In the genomic region with DNA sequence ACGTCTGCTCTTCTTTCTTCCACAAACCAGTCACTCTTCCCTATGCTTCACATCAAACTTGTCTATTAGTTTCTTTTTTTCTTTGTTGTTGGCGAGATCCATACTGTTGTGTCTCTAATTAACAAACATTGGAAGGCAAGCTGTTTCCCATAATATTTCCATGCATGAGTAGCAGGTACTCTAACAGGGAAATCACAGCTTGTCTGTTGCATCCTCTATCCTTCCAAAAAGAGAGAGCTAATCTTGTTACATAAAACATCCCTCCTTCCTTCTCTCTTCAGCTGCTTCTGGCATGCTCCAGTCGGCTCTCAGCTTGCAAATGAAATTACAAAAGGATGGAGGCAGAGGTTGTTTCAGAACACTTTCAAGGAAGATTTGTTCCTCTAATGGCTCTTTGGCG, we compare ENCODE assay signal across 27 mouse cellular contexts.
A peak's percentile ranks its signal among the peaks of the same experiment; 100 is the strongest.
DNase-seq lines count a peak whose midpoint lies in the region; ATAC-seq and TF ChIP-seq lines count a peak whose summit lies in the region.
"Had no signal": no experiment of that assay in that cellular context is flagged by ENCODE, and none has a peak within 500 bp of the region (broad histone marks: within the 10 kb centered on the region; RNA-seq: fewer than 3 reads in every experiment).

No protein-coding gene starts in this region.

- DNase-seq in hindbrain, postnatal 0 days (ENCODE audit: low spot score), result peak; percentile 13
- DNase-seq in hindbrain, embryonic 11.5 days (ENCODE audit: low spot score), result no peak
- peak; percentile 12 for DNase-seq in brain, embryonic 18.5 days (ENCODE audit: low read depth, low spot score)
- no peak for DNase-seq in layer of hippocampus, adult 8-10 months (ENCODE audit: low spot score in 2 of 2)
- DNase-seq: adrenal gland, postnatal 14 days; cerebellum, postnatal 10 days; gastrocnemius, postnatal 14 days; kidney, adult 8-10 months; kidney, postnatal 4 days; layer of hippocampus, postnatal 36 days; liver; lung, embryonic 14.5 days; lung, postnatal 14 days; midbrain, embryonic 14.5 days; right cerebral cortex, postnatal 4 days; thymus, postnatal 4 days had no signal

- H3K9me3 ChIP-seq in forebrain, embryonic 13.5 days (replicated peaks), result no peaks in the 10 kb centered on the region
- no peaks in the 10 kb centered on the region for H3K9me3 ChIP-seq in forebrain, embryonic 12.5 days
- H3K9me3 ChIP-seq in hindbrain, postnatal 0 days (ENCODE audit: low read length), result no peaks in the 10 kb centered on the region
- H3K9me3 ChIP-seq in hindbrain, embryonic 11.5 days (ENCODE audit: control insufficient read depth, low read length), result no peaks in the 10 kb centered on the region
- H3K9me3 ChIP-seq in liver, embryonic 12.5 days (replicated peaks), result no peaks in the 10 kb centered on the region
- H3K9me3 ChIP-seq: embryonic facial prominence, embryonic 10.5 days; embryonic facial prominence, embryonic 15.5 days; hindbrain, embryonic 12.5 days; liver, embryonic 15.5 days; neural tube, embryonic 15.5 days had no signal

- WGBS in forebrain, embryonic 13.5 days, result 52% methylated on average over 4 of the region's 4 CpGs
- 57% methylated on average over 4 of the region's 4 CpGs for WGBS in forebrain, embryonic 12.5 days
- WGBS in hindbrain, postnatal 0 days, result 48% methylated on average over 4 of the region's 4 CpGs
- 70% methylated on average over 4 of the region's 4 CpGs for WGBS in hindbrain, embryonic 11.5 days
- WGBS in liver, embryonic 12.5 days (ENCODE audit: insufficient replicate concordance), result 42% methylated on average over 4 of the region's 4 CpGs

- H3K4me2 ChIP-seq in forebrain, embryonic 13.5 days, result no peak overlapping the region
- H3K4me2 ChIP-seq in forebrain, embryonic 12.5 days, result no peak overlapping the region
- H3K4me2 ChIP-seq in hindbrain, postnatal 0 days (ENCODE audit: low read depth, low read length), result no peak overlapping the region
- no peak overlapping the region for H3K4me2 ChIP-seq in hindbrain, embryonic 11.5 days (replicated peaks; ENCODE audit: low read depth, low read length)
- H3K4me2 ChIP-seq in liver, embryonic 12.5 days, result no peak overlapping the region
- H3K4me2 ChIP-seq: embryonic facial prominence, embryonic 15.5 days; hindbrain, embryonic 12.5 days; liver, embryonic 15.5 days; lung, embryonic 14.5 days; neural tube, embryonic 15.5 days had no signal

- H3K4me3 ChIP-seq in forebrain, embryonic 13.5 days, result no peak overlapping the region
- no peak overlapping the region for H3K4me3 ChIP-seq in forebrain, embryonic 12.5 days (replicated peaks)
- no peak overlapping the region for H3K4me3 ChIP-seq in hindbrain, postnatal 0 days (ENCODE audit: low read length)
- H3K4me3 ChIP-seq in hindbrain, embryonic 11.5 days (ENCODE audit: low read depth, low read length), result no peak overlapping the region
- no peak overlapping the region for H3K4me3 ChIP-seq in liver, embryonic 12.5 days
- H3K4me3 ChIP-seq: embryonic facial prominence, embryonic 10.5 days; embryonic facial prominence, embryonic 15.5 days; hindbrain, embryonic 12.5 days; liver, embryonic 15.5 days; neural tube, embryonic 15.5 days had no signal

- peak; percentile 36; the same call in 1 of the 2 replicates for ATAC-seq in forebrain, embryonic 13.5 days
- no peak for ATAC-seq in forebrain, embryonic 12.5 days (ENCODE audit: low FRiP score)
- ATAC-seq in hindbrain, postnatal 0 days, result no peak
- ATAC-seq in hindbrain, embryonic 11.5 days (ENCODE audit: low FRiP score), result no peak
- ATAC-seq in liver, embryonic 12.5 days, result no peak
- ATAC-seq: CD4-positive, CD25-positive, alpha-beta regulatory T cell, adult 4 months; intestine, embryonic 16.5 days had no signal

- H3K36me3 ChIP-seq in forebrain, embryonic 13.5 days (ENCODE audit: poor library complexity, severe bottlenecking), result no peaks in the 10 kb centered on the region
- no peaks in the 10 kb centered on the region for H3K36me3 ChIP-seq in forebrain, embryonic 12.5 days (replicated peaks)
- H3K36me3 ChIP-seq in hindbrain, postnatal 0 days (ENCODE audit: insufficient read depth, low read length), result no peaks in the 10 kb centered on the region
- H3K36me3 ChIP-seq in hindbrain, embryonic 11.5 days (ENCODE audit: control insufficient read depth, insufficient read depth, low read length), result no peaks in the 10 kb centered on the region
- no peaks in the 10 kb centered on the region for H3K36me3 ChIP-seq in liver, embryonic 12.5 days
- H3K36me3 ChIP-seq: embryonic facial prominence, embryonic 10.5 days; embryonic facial prominence, embryonic 15.5 days; hindbrain, embryonic 12.5 days; liver, embryonic 15.5 days; neural tube, embryonic 15.5 days had no signal

- H3K27ac ChIP-seq in forebrain, embryonic 13.5 days, result no peak overlapping the region
- H3K27ac ChIP-seq in forebrain, embryonic 12.5 days, result no peak overlapping the region
- H3K27ac ChIP-seq in hindbrain, postnatal 0 days, result no peak overlapping the region
- H3K27ac ChIP-seq in hindbrain, embryonic 11.5 days (ENCODE audit: low read depth, low read length), result no peak overlapping the region
- no peak overlapping the region for H3K27ac ChIP-seq in liver, embryonic 12.5 days
- H3K27ac ChIP-seq: embryonic facial prominence, embryonic 10.5 days; embryonic facial prominence, embryonic 15.5 days; hindbrain, embryonic 12.5 days; kidney, postnatal 0 days; liver, embryonic 15.5 days; neural tube, embryonic 15.5 days had no signal

- TF ChIP-seq CTCF in hindbrain, postnatal 0 days (IDR thresholded peaks at IDR 0.05; ENCODE audit: low read depth), result no peak

- no peaks in the 10 kb centered on the region for H3K4me1 ChIP-seq in forebrain, embryonic 13.5 days
- no peaks in the 10 kb centered on the region for H3K4me1 ChIP-seq in forebrain, embryonic 12.5 days
- no peaks in the 10 kb centered on the region for H3K4me1 ChIP-seq in hindbrain, postnatal 0 days (ENCODE audit: insufficient read depth, low read length)
- no peaks in the 10 kb centered on the region for H3K4me1 ChIP-seq in hindbrain, embryonic 11.5 days (replicated peaks; ENCODE audit: control insufficient read depth, insufficient read depth, low read length)
- H3K4me1 ChIP-seq in liver, embryonic 12.5 days, result no peaks in the 10 kb centered on the region
- H3K4me1 ChIP-seq: embryonic facial prominence, embryonic 10.5 days; embryonic facial prominence, embryonic 15.5 days; hindbrain, embryonic 12.5 days; liver, embryonic 15.5 days; neural tube, embryonic 15.5 days had no signal

- H3K9ac ChIP-seq in forebrain, embryonic 13.5 days, result no peak overlapping the region
- H3K9ac ChIP-seq in forebrain, embryonic 12.5 days, result no peak overlapping the region
- H3K9ac ChIP-seq in hindbrain, postnatal 0 days (replicated peaks; ENCODE audit: low read length), result no peak overlapping the region
- H3K9ac ChIP-seq in hindbrain, embryonic 11.5 days (ENCODE audit: low read depth, low read length), result no peak overlapping the region
- H3K9ac ChIP-seq in liver, embryonic 12.5 days, result no peak overlapping the region
- H3K9ac ChIP-seq: embryonic facial prominence, embryonic 15.5 days; hindbrain, embryonic 12.5 days; liver, embryonic 15.5 days; lung, embryonic 14.5 days; neural tube, embryonic 15.5 days had no signal

- no peaks in the 10 kb centered on the region for H3K27me3 ChIP-seq in forebrain, embryonic 13.5 days
- no peaks in the 10 kb centered on the region for H3K27me3 ChIP-seq in forebrain, embryonic 12.5 days
- H3K27me3 ChIP-seq in hindbrain, postnatal 0 days (ENCODE audit: insufficient read depth, low read length), result no peaks in the 10 kb centered on the region
- no peaks in the 10 kb centered on the region for H3K27me3 ChIP-seq in hindbrain, embryonic 11.5 days (ENCODE audit: control insufficient read depth, insufficient read depth, low read length)
- no peaks in the 10 kb centered on the region for H3K27me3 ChIP-seq in liver, embryonic 12.5 days (replicated peaks)
- H3K27me3 ChIP-seq: embryonic facial prominence, embryonic 15.5 days; hindbrain, embryonic 12.5 days; liver, embryonic 15.5 days; neural tube, embryonic 15.5 days had no signal

Comparison
In these comparisons a context has a peak if more than half of its experiments do, and no peak if none do; other contexts are left out.
1. DNase-seq: peak in hindbrain, postnatal 0 days (single experiment) and brain, embryonic 18.5 days (single experiment); none in hindbrain, embryonic 11.5 days (single experiment) and layer of hippocampus, adult 8-10 months (0 of 2).